23 mouse cellular contexts compared by ENCODE assay signal in the genomic region with DNA sequence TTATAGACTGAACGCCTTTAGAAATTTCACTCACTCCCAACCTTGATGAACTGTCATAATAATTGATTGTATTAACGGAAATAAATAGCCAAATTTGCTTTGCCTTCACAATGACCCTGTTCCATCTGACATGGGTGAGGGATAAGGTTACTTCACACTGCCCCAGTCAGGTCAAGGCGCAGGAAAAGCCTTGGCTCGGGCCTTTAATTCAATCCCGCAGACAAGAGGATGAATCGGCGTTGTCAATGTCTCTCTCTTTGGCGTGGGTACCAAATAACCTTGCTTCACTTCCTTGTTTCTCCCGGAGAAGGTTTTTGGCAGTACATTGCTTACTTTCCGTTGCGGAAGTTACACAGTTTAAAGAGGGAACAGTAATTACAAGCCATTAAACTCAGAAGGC.
DNase-seq lines count a peak whose midpoint lies in the region; ATAC-seq and TF ChIP-seq lines count a peak whose summit lies in the region.
"Had no signal": no experiment of that assay in that cellular context is flagged by ENCODE, and none has a peak within 500 bp of the region (broad histone marks: within the 10 kb centered on the region; RNA-seq: fewer than 3 reads in every experiment).

No protein-coding gene starts in this region.

- no peak overlapping the region for H3K27ac ChIP-seq in embryonic facial prominence, embryonic 13.5 days
- H3K27ac ChIP-seq in gastrocnemius, adult 2 months, result no peak overlapping the region
- no peak overlapping the region for H3K27ac ChIP-seq in midbrain, embryonic 13.5 days
- H3K27ac ChIP-seq: forebrain, embryonic 12.5 days; hindbrain, embryonic 12.5 days; liver, embryonic 15.5 days; macrophage; midbrain, embryonic 10.5 days had no signal

- H3K36me3 ChIP-seq in embryonic facial prominence, embryonic 13.5 days, result no peaks in the 10 kb centered on the region
- H3K36me3 ChIP-seq in midbrain, embryonic 13.5 days, result no peaks in the 10 kb centered on the region
- H3K36me3 ChIP-seq: forebrain, embryonic 12.5 days; G1E; hindbrain, embryonic 12.5 days; liver, embryonic 15.5 days; midbrain, embryonic 10.5 days had no signal

- no peaks in the 10 kb centered on the region for H3K27me3 ChIP-seq in embryonic facial prominence, embryonic 13.5 days
- H3K27me3 ChIP-seq in midbrain, embryonic 13.5 days, result no peaks in the 10 kb centered on the region
- H3K27me3 ChIP-seq: CH12.LX; forebrain, embryonic 12.5 days; hindbrain, embryonic 12.5 days; liver, embryonic 15.5 days had no signal

- TF ChIP-seq CTCF in gastrocnemius, adult 2 months (IDR thresholded peaks at IDR 0.05), result no peak

- no peak overlapping the region for H3K4me3 ChIP-seq in embryonic facial prominence, embryonic 13.5 days
- H3K4me3 ChIP-seq in gastrocnemius, adult 2 months, result no peak overlapping the region
- H3K4me3 ChIP-seq in midbrain, embryonic 13.5 days (replicated peaks), result no peak overlapping the region
- H3K4me3 ChIP-seq: erythroblast, embryonic 14.5 days; forebrain, embryonic 12.5 days; hindbrain, embryonic 12.5 days; liver, embryonic 15.5 days; midbrain, embryonic 10.5 days had no signal

- ATAC-seq in embryonic facial prominence, embryonic 13.5 days (ENCODE audit: insufficient number of reproducible peaks, insufficient read depth, low FRiP score, low TSS enrichment, low read depth), result no peak
- no peak for ATAC-seq in midbrain, embryonic 13.5 days
- ATAC-seq: inflammation-experienced regulatory T-cells, adult 6 months had no signal

- H3K9ac ChIP-seq in embryonic facial prominence, embryonic 13.5 days, result no peak overlapping the region
- no peak overlapping the region for H3K9ac ChIP-seq in midbrain, embryonic 13.5 days (replicated peaks)
- H3K9ac ChIP-seq: forebrain, embryonic 12.5 days; hindbrain, embryonic 12.5 days; liver, embryonic 15.5 days had no signal

- no peaks in the 10 kb centered on the region for H3K9me3 ChIP-seq in embryonic facial prominence, embryonic 13.5 days
- H3K9me3 ChIP-seq in midbrain, embryonic 13.5 days, result no peaks in the 10 kb centered on the region
- H3K9me3 ChIP-seq: forebrain, embryonic 12.5 days; hindbrain, embryonic 12.5 days; liver, embryonic 15.5 days; midbrain, embryonic 10.5 days had no signal

- H3K4me2 ChIP-seq in embryonic facial prominence, embryonic 13.5 days, result 0 out of 2 replicates have a peak overlapping the region, but pooled peaks have one; percentile 9
- no peak overlapping the region for H3K4me2 ChIP-seq in midbrain, embryonic 13.5 days (replicated peaks)
- H3K4me2 ChIP-seq: forebrain, embryonic 12.5 days; hindbrain, embryonic 12.5 days; liver, embryonic 15.5 days had no signal

- peak; percentile 6 for DNase-seq in retina, postnatal 1 day
- no peak for DNase-seq in retina, embryonic 14.5 days (ENCODE audit: low spot score)
- peak; percentile 58 for DNase-seq in adrenal gland, adult 8-10 months
- no peak for DNase-seq in ovary, postnatal 36 days (ENCODE audit: low spot score)
- no peak for DNase-seq in gastrocnemius, adult 2 months
- DNase-seq: B cell, adult 2 months; cerebellum, adult 9-10 months; gastrocnemius, postnatal 36 days; kidney, adult 18-20 months; kidney, postnatal 10 days; left cerebral cortex, postnatal 4 days; liver had no signal

- intact Hi-C loops in gastrocnemius, adult 2 months (cut with DNase I), result no loop called here

- 61% methylated on average over 11 of the region's 11 CpGs for WGBS in embryonic facial prominence, embryonic 13.5 days
- 80% methylated on average over 11 of the region's 11 CpGs for WGBS in midbrain, embryonic 13.5 days

- H3K4me1 ChIP-seq in embryonic facial prominence, embryonic 13.5 days, result no peaks in the 10 kb centered on the region
- H3K4me1 ChIP-seq in midbrain, embryonic 13.5 days (replicated peaks), result no peaks in the 10 kb centered on the region
- H3K4me1 ChIP-seq: forebrain, embryonic 12.5 days; hindbrain, embryonic 12.5 days; liver, embryonic 15.5 days; midbrain, embryonic 10.5 days had no signal

Comparison
In these comparisons a context has a peak if more than half of its experiments do, and no peak if none do; other contexts are left out.
1. DNase-seq: peak in retina, postnatal 1 day (single experiment) and adrenal gland, adult 8-10 months (single experiment); none in retina, embryonic 14.5 days (single experiment), ovary, postnatal 36 days (single experiment) and gastrocnemius, adult 2 months (single experiment).